Mouse (Mus musculus) neutrophil, adult 5-6 weeks (primary cell): ENCODE data around the gene Tpk1. TPM values are rescaled to one million over a fixed set of nuclear protein-coding genes. Genes with fewer than 3 reads are reported as not detected.

Experiments used
- ATAC-seq: fragments of 151-379, 151-347 bp; 2 replicates; pipeline ENCODE4 v1.8.0; 2017; ENCODE audit warnings: mild to moderate bottlenecking, moderate TSS enrichment; ENCODE audit not compliant: insufficient number of reproducible peaks, poor library complexity, low FRiP score, severe bottlenecking; ENCODE audit errors: extremely low read depth
- total RNA-seq: library from RNA; stranded (forward); fragments of 200-1000 nt; gene quantifications from 2 replicates; pipeline ENCODE4 v1.2.3, GENCODE M21; 2017

Tpk1 gene
- total RNA-seq, 1 experiment from 2014 or later, result 4.9 TPM

DNA sequence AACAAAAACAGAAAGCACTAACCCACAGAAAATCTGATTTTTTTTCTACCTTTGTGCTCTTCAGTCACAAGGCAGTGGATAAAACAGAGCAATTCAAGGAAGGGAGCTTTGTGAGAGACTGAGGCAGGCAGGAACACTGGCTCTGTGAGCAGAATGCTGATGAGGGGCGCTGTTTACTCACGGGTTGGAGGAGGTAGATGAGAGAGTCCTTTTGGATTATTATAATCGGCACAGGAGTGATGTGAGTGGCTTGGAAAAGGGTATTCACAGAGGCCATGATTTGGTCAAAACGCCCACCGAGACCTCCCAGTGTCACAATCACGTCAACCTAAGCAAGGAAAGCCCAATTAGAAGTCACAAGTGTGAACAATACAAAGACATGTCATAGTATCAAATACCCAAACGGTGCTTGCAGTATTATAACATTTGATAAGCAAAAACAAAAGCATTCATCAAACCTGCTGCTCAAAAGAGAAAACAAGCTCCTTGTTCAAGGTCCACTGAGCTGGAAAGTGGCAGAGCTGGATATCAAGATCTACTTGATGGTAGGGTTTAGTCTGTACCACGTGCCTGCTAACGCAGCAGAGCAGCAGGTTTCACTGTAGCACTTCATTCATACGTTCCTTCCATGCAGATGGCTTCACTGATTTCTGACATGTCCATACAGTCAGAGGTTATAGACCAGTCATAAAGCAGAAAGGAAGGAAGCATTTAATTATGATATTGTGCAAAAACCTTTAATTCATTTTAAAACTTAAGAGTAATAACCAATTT is 197.1 kb downstream of the Tpk1 start:
- no peak for ATAC-seq

DNA sequence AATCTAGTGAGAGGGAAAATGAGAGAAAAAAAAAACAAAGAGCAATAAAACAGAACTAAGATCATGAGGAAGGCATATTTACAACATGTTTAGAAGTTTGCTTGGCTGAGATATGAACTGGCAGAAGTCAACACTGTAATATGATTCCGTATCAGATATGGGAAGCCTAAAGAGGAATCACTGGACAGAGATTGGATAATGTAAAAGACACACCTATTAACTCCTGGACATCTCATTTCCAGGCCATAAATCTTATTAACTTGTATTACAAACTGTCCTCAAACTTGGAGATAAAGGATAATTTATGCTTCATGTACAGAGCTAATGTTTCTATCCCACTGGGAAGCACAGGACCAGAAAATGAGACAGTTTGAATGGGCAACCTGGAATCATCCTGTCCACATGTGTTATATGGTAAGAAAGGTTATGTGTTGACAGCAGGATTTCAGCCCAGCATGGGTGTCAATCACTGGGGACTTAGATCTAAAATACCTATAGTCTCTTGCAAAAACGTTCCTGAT is 203.2 kb downstream of the Tpk1 start:
- ATAC-seq, result no peak

DNA sequence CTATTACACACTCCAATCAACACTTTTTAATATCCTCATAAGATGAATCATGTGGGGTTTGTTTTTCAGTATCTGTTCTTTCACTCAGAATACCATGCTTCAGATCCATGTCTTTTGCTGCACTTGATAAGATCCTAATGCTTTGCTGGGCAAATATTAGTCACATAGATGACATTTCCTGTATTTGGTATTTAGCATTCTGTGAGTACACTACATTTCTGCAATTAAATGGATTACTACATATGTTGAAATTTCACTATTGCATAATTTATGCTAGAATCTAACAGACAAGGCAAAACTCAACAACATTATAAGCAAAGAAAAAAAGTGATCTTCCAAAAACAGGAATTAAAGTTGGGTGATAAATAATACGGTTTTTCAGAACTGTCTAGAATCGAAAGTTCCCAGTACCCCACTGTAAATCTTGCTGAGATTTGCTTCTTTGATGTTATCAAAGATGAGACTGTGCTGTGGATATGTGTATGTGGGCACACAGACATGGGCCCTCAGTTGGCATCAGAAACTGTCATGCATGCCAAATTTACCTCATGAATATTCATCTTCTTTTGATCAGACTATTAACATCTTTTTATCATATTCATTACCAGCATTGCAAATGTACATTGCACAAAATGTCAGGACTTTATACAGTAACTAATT is 203.8 kb downstream of the Tpk1 start:
- no peak for ATAC-seq

GRCm38 (mm10) chr6:43459082-43459481 is 207.0 kb downstream of the Tpk1 start:
- no peak for ATAC-seq

- no peak for ATAC-seq
Measured at GRCm38 (mm10) chr6:43457989-43458388, 208.1 kb downstream of the Tpk1 start.

DNA sequence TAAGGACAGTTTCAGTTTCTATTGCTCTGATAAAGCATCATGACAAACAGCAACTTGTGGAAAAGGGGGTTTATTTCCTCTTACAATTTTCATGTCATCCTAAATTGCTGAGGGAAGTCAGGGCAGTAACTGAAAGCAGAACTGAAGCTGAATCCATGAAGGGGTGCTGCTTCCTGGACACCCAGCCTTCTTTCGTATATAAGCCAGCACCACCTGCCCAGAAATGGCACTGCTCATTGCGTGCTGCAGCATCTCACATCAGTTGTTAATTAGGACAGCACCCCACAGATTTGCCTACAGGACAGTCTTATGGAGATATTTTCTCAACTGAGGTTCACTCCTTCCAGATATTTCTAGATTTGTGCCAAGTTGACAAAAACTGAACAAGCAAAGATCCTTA is 216.6 kb downstream of the Tpk1 start:
- no peak for ATAC-seq

- no peak for ATAC-seq
Measured at GRCm38 (mm10) chr6:43445856-43446255, 220.2 kb downstream of the Tpk1 start.

- no peak for ATAC-seq
Measured at GRCm38 (mm10) chr6:43442191-43442590, 223.9 kb downstream of the Tpk1 start.

DNA sequence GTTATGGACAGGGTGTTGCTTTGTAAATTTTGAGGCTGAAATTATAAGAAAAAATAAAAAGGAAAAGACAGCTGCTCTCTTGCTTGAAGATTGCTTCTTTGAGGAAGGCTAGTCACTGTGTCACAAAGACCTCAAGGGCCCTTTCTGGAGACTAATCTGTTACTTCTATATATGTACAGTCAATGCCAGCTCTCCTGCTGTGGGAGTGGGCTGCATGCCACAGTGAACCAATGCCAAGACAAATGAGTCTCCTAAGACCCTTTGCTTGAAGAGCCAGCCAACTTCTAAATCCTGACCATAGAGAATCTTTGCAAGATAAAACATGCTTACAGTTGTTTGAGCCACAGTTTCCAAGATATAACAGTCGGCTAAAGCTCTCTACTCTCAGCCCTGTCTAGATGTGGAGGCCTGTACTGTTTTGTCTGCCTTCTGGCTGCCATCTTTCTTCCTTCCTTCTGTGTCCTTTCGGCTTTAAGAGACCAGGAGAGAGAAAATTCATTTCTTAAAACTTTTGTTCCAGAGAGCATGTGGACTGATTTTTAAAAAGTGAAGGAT is 230.0 kb downstream of the Tpk1 start:
- ATAC-seq, result no peak

- ATAC-seq, result no peak
Measured at GRCm38 (mm10) chr6:43434365-43434764, 231.7 kb downstream of the Tpk1 start.

- no peak for ATAC-seq
Measured at GRCm38 (mm10) chr6:43424978-43425377, 241.1 kb downstream of the Tpk1 start.

- ATAC-seq, result no peak
Measured at GRCm38 (mm10) chr6:43420358-43420979, 245.6 kb downstream of the Tpk1 start.

DNA sequence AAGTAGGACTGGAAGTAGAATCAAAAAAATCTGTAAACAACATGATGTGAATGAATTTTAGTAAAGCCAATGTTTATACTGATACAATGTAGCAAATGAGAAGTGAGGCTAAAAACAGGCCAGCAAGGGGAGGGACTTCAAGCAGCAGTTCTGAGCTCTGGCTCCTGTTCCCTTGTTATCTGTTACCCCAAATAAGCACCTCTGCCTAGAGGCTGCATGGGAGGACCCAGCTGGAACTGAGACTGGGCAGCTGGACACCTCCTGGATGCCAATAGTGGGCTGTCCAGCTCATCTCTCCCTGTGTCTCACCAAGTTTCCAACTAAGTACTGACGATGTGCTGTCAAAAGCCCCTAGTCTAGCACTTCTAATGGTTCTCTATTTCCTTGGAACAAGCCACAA is 257.1 kb downstream of the Tpk1 start:
- no peak for ATAC-seq

DNA sequence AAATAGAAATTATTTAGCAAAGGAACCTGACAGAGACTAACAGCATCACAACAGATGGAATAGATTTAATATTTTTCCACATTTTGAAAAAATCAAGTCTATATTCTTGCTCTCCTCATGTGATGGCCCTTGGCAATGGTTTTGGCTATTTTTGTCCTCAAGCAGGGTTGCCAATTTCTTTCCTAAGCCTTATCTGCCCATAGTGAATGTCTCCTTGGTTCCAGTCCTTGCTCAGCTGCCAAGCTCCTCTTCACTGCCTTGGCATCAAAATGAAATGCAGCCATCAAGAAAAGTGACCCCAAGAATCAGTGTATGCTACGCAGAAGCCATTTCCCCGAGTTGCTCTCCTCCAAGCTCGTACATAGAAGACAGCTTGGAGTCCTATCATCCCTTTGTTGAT is 263.0 kb downstream of the Tpk1 start:
- ATAC-seq, result no peak

DNA sequence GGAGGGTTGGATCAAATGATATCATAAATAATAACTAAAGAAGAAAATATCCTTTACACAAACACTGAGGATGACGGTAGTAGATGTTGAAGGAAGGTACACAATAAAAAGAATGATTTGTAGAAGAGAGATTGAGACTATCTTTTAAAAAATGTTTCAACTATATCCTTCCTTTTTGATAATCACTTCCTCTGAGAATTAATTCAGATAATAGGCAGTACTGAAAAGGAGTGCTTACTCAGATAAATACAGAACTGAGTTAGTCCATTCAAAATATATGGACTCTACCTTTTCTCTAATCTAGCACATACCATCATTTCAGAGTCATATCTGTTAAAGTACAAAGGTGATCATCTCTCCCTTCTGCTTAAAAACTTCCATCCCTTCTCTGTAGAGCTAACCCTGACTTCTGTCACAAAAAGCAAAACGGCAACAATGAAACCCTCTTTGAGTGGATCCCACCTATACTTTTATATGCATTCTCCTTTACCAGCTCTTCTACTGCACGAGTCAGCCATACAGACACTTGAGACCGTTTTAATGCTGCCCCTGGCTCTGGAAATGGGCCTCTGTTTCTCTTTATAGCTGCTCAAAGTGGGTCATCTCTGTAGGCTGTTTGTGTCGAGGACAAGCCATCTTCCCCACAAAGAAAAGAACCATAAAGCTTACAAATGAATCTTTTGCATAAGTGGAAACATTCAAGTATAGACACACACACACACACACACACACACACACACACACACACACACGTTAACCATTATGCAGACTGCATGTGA is 263.7 kb downstream of the Tpk1 start:
- no peak for ATAC-seq

- ATAC-seq, result no peak
Measured at GRCm38 (mm10) chr6:43396426-43396825, 269.7 kb downstream of the Tpk1 start.

GRCm38 (mm10) chr6:43395538-43395937 is 270.5 kb downstream of the Tpk1 start:
- no peak for ATAC-seq

GRCm38 (mm10) chr6:43391358-43391757 is 274.7 kb downstream of the Tpk1 start:
- ATAC-seq, result no peak

DNA sequence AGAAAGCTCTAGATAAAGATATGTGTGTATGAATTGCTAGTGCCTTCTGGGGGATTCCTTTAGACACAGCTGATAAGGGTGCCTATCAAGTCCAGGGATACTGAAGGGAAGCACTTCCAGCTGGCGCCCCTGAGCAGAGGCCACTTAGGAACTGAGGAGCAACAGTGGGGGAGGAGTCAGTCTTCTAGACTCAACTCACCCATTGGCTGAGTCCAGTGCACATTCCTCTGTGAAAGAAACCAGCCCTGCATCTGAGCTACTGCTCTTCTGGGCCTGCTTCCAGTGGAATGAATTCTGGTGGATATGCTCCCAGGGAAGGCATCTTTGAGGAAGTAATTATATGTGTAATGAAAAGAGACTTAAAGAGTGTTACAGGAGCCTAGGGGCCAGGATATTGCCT is 278.8 kb downstream of the Tpk1 start:
- ATAC-seq, result no peak
